Mouse (Mus musculus): Measurements from ENCODE around the gene Tcte2.

DNA sequence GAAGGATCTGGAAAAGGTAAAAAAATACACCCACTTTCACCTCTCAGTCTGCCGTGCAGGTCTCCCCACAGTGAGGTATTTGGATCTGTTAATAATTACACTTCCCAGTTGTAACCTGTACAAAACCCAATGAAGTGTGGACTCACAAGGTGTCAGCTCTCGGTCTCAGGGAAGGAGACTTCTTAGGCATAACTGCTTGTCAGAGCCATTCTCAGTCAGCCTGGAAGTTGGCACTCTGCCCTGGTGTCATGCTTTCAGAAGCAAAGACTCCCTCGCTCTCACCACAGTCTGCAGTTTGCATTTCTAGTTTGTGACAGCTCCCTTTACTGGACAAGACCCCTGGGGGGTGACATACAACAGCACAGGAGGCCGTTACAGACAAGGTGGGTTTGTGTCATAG lies 16.8 kb downstream of the Tcte2 start:
- TF ChIP-seq CTCF (conservative IDR thresholded peaks at IDR 0.05; ENCODE audit: insufficient read depth, insufficient read length, low read depth, low read length) (no peak), POLR2A (IDR thresholded peaks at IDR 0.05; ENCODE audit: low read depth, low read length) (no peak)
